Mouse (Mus musculus) CH12.LX (cell line): ENCODE results near the gene Aldh8a1. TPM values are rescaled to one million over a fixed set of nuclear protein-coding genes. Genes with fewer than 3 reads are reported as not detected.

Source experiments
- DNase-seq: peaks from one replicate; pipeline ENCODE4 v3.0.0-alpha.2; 2013; ENCODE audit errors: extremely low read depth
- H3K27ac ChIP-seq: 2 replicates; pipeline ENCODE4 v1.5.1; 2012; ENCODE audit warnings: low read depth, mild to moderate bottlenecking, control low read depth, moderate library complexity; ENCODE audit not compliant: insufficient read depth
- H3K27me3 ChIP-seq: replicated peaks from 2 replicates; pipeline ENCODE3; 2012; ENCODE audit warnings: inconsistent platforms
- H3K36me3 ChIP-seq, 2 experiments: replicated peaks in 1 of 2; 2 replicates each; pipeline versions ENCODE3 to v1.6.1; 2012; ENCODE audit warnings: inconsistent platforms in 1 of 2, low read length in 1 of 2, mild to moderate bottlenecking in 1 of 2, mixed read lengths in 1 of 2, moderate library complexity in 1 of 2; ENCODE audit not compliant: control insufficient read depth in 1 of 2, insufficient read depth in 1 of 2
- H3K4me1 ChIP-seq, 2 experiments: 2 replicates each; pipeline ENCODE4 v1.6.1; 2012; ENCODE audit warnings: inconsistent platforms in 1 of 2, moderate library complexity in 1 of 2; ENCODE audit not compliant: insufficient read depth in 2 of 2, control insufficient read depth in 1 of 2
- H3K4me2 ChIP-seq: 2 replicates; pipeline ENCODE4 v1.6.1; 2012; ENCODE audit warnings: low read depth, mild to moderate bottlenecking, control low read depth; ENCODE audit not compliant: poor library complexity, insufficient read depth, severe bottlenecking
- H3K4me3 ChIP-seq, 3 experiments: fragments of 150-350 bp in 1 of 3; sonication (generic) in 1 of 3; replicated peaks in 1 of 3; 2 replicates each; pipeline versions ENCODE3 to v1.5.1; 2011 to 2012; ENCODE audit warnings: low read depth in 2 of 3, low read length in 2 of 3, mild to moderate bottlenecking in 2 of 3, moderate library complexity in 2 of 3, control low read depth in 1 of 3, improper control_type of control experiment in 1 of 3, inconsistent platforms in 1 of 3, mixed read lengths in 1 of 3; ENCODE audit not compliant: poor library complexity in 1 of 3
- H3K79me2 ChIP-seq: replicated peaks from 2 replicates; pipeline ENCODE4 v1.6.1; 2012; ENCODE audit warnings: mild to moderate bottlenecking, moderate library complexity; ENCODE audit not compliant: control insufficient read depth, poor library complexity, insufficient read depth, severe bottlenecking; ENCODE audit errors: extremely low read depth
- H3K9ac ChIP-seq: 2 replicates; pipeline ENCODE4 v1.6.1; 2012; ENCODE audit warnings: low read depth, mild to moderate bottlenecking, control low read depth, moderate library complexity; ENCODE audit not compliant: insufficient read depth
- H3K9me3 ChIP-seq: replicated peaks from 2 replicates; pipeline ENCODE3; 2012; ENCODE audit warnings: low read length, inconsistent platforms, mixed read lengths
- BHLHE40 ChIP-seq: IDR thresholded peaks from 2 replicates; pipeline ENCODE4 v1.6.1; 2011; ENCODE audit warnings: mild to moderate bottlenecking, low read depth, low read length, improper control_type of control experiment
- CHD1 ChIP-seq: IDR thresholded peaks from 2 replicates; pipeline ENCODE4 v1.6.1; 2012; ENCODE audit warnings: low read depth, low read length, improper control_type of control experiment, inconsistent platforms
- CHD2 ChIP-seq: IDR thresholded peaks from 2 replicates; pipeline ENCODE4 v1.6.1; 2011; ENCODE audit warnings: low read length, improper control_type of control experiment
- CTCF ChIP-seq, 2 experiments: IDR thresholded peaks in 1 of 2; conservative IDR thresholded peaks in 1 of 2; 2 replicates each; pipeline ENCODE4 v1.5.1; 2011 to 2012; ENCODE audit warnings: low read depth in 2 of 2, low read length in 2 of 2, improper control_type of control experiment in 1 of 2, inconsistent platforms in 1 of 2, mild to moderate bottlenecking in 1 of 2, moderate library complexity in 1 of 2
- E2F4 ChIP-seq: IDR thresholded peaks from 2 replicates; pipeline ENCODE4 v1.6.1; 2011; ENCODE audit warnings: low read depth, low read length, improper control_type of control experiment; ENCODE audit not compliant: insufficient replicate concordance
- ELF1 ChIP-seq: IDR thresholded peaks from 2 replicates; pipeline ENCODE4 v1.6.1; 2014; ENCODE audit warnings: low read depth, mild to moderate bottlenecking, inconsistent platforms, low read length, improper control_type of control experiment
- ETS1 ChIP-seq: conservative IDR thresholded peaks from 2 replicates; pipeline ENCODE4 v1.6.1; 2012; ENCODE audit warnings: low read depth, mild to moderate bottlenecking, inconsistent platforms, low read length, improper control_type of control experiment, moderate library complexity
- GABPA ChIP-seq: IDR thresholded peaks from 2 replicates; pipeline ENCODE4 v1.6.1; 2012; ENCODE audit warnings: low read depth, low read length, improper control_type of control experiment, inconsistent platforms; ENCODE audit not compliant: insufficient replicate concordance
- HCFC1 ChIP-seq: IDR thresholded peaks from 2 replicates; pipeline ENCODE4 v1.6.1; 2012; ENCODE audit warnings: low read depth, mild to moderate bottlenecking, inconsistent platforms, low read length, improper control_type of control experiment
- IRF4 ChIP-seq: IDR thresholded peaks from 2 replicates; pipeline ENCODE4 v1.6.1; 2014; ENCODE audit warnings: low read depth, mild to moderate bottlenecking, inconsistent platforms, low read length, improper control_type of control experiment
- JUN ChIP-seq: IDR thresholded peaks from 2 replicates; pipeline ENCODE4 v1.6.1; 2011; ENCODE audit warnings: low read depth, mild to moderate bottlenecking, low read length, improper control_type of control experiment, moderate library complexity; ENCODE audit not compliant: insufficient read depth
- JUND ChIP-seq: conservative IDR thresholded peaks from 2 replicates; pipeline ENCODE4 v1.6.1; 2011; ENCODE audit warnings: low read depth, low read length, improper control_type of control experiment
- KAT2A ChIP-seq: IDR thresholded peaks from 2 replicates; pipeline ENCODE4 v1.6.1; 2012; ENCODE audit warnings: low read length, improper control_type of control experiment, inconsistent platforms; ENCODE audit not compliant: insufficient replicate concordance
- MAFK ChIP-seq: IDR thresholded peaks from 2 replicates; pipeline ENCODE4 v1.6.1; 2011; ENCODE audit warnings: low read length, improper control_type of control experiment; ENCODE audit not compliant: insufficient replicate concordance
- MEF2A ChIP-seq: IDR thresholded peaks from 2 replicates; pipeline ENCODE4 v1.6.1; 2014; ENCODE audit warnings: low read depth, mild to moderate bottlenecking, inconsistent platforms, low read length, improper control_type of control experiment, borderline replicate concordance
- MYC ChIP-seq: IDR thresholded peaks from 2 replicates; pipeline ENCODE4 v1.6.1; 2011; ENCODE audit warnings: low read depth, mild to moderate bottlenecking, improper control_type of control experiment, low read length
- NELFE ChIP-seq: IDR thresholded peaks from 2 replicates; pipeline ENCODE4 v1.6.1; 2011; ENCODE audit warnings: low read depth, low read length, improper control_type of control experiment
- NRF1 ChIP-seq: IDR thresholded peaks from 2 replicates; pipeline ENCODE4 v1.6.1; 2014; ENCODE audit warnings: low read depth, mild to moderate bottlenecking, inconsistent platforms, low read length, improper control_type of control experiment, moderate library complexity
- POLR2A ChIP-seq: IDR thresholded peaks from 2 replicates; pipeline ENCODE4 v1.6.1; 2011; ENCODE audit warnings: low read depth, mild to moderate bottlenecking, improper control_type of control experiment, low read length
- RAD21 ChIP-seq: IDR thresholded peaks from 2 replicates; pipeline ENCODE4 v1.6.1; 2011; ENCODE audit warnings: low read depth, mild to moderate bottlenecking, low read length, improper control_type of control experiment, moderate library complexity
- RCOR1 ChIP-seq: conservative IDR thresholded peaks from 2 replicates; pipeline ENCODE4 v1.6.1; 2012; ENCODE audit warnings: low read depth, mild to moderate bottlenecking, inconsistent platforms, low read length, improper control_type of control experiment
- SIN3A ChIP-seq: IDR thresholded peaks from 2 replicates; pipeline ENCODE4 v1.6.1; 2012; ENCODE audit warnings: low read length, improper control_type of control experiment, inconsistent platforms
- SMC3 ChIP-seq: IDR thresholded peaks from 2 replicates; pipeline ENCODE4 v1.6.1; 2011; ENCODE audit warnings: low read depth, low read length, improper control_type of control experiment
- TBP ChIP-seq: conservative IDR thresholded peaks from 2 replicates; pipeline ENCODE4 v1.6.1; 2011; ENCODE audit warnings: low read depth, low read length, improper control_type of control experiment
- TCF12 ChIP-seq: IDR thresholded peaks from 2 replicates; pipeline ENCODE4 v1.6.1; 2014; ENCODE audit warnings: low read depth, mild to moderate bottlenecking, inconsistent platforms, low read length, improper control_type of control experiment
- USF2 ChIP-seq: conservative IDR thresholded peaks from 2 replicates; pipeline ENCODE4 v1.6.1; 2011; ENCODE audit warnings: low read depth, low read length, improper control_type of control experiment
- ZC3H11A ChIP-seq: IDR thresholded peaks from 2 replicates; pipeline ENCODE4 v1.6.1; 2012; ENCODE audit warnings: low read depth, mild to moderate bottlenecking, inconsistent platforms, low read length, improper control_type of control experiment
- ZMIZ1 ChIP-seq: IDR thresholded peaks from 2 replicates; pipeline ENCODE4 v1.6.1; 2012; ENCODE audit warnings: low read depth, mild to moderate bottlenecking, inconsistent platforms, low read length, improper control_type of control experiment
- dilution Hi-C: fragments of 300-500 bp; cut with MboI; formaldehyde crosslinking; loops from 2 replicates; pipeline ENCODE4 v1.14.3; 2020; ENCODE audit warnings: low sequenced_read_pairs; ENCODE audit not compliant: extremely low pct_unique_long_range_greater_than_20kb, extremely low pct_ligation_motif_present
- in situ Hi-C: fragments of 300-500 bp; cut with MboI; formaldehyde crosslinking; loops from 3 replicates; pipeline ENCODE4 v1.14.3; 2019; ENCODE audit warnings: low sequenced_read_pairs, low pct_ligation_motif_present, low pct_unique_long_range_greater_than_20kb, mixed read lengths
- polyA plus RNA-seq: library from polyadenylated mRNA; unstranded; fragments of >175 nt; gene quantifications from 2 replicates; pipeline ENCODE4 v1.2.1, GENCODE M21; 2012; ENCODE audit warnings: low read depth; ENCODE audit not compliant: insufficient read length
- total RNA-seq, 2 experiments: library from RNA; depleted of rRNA; stranded (reverse); fragments of 300-350 nt in 1 of 2; fragments of >200 nt in 1 of 2; gene quantifications; 2 replicates each; pipeline ENCODE4 v1.2.3; 2012 to 2014

Gene Aldh8a1
- total and polyA plus RNA-seq, 3 experiments: 0.08 to 0.11 TPM; not detected in 1

GRCm38 (mm10) chr10:21441690-21442089 is 64.6 kb downstream of the Aldh8a1 start:
- H3K27me3 ChIP-seq: no peaks in the 10 kb centered on the region
- DNase-seq: no peak
- no peak overlapping the region for H3K27ac ChIP-seq
- H3K79me2 ChIP-seq: no peaks in the 10 kb centered on the region
- H3K4me1 ChIP-seq: peaks cover 6 to 23% of the 10 kb centered on the region in 2 experiments
- no peak overlapping the region for H3K4me2 ChIP-seq
- in situ Hi-C loops: loop anchor here (10.0 kb wide), 1 partner anchor 47 kb away; no protein-coding TSS in a partner anchor
- H3K4me3 ChIP-seq: no peak overlapping the region
- H3K9me3 ChIP-seq: no peaks in the 10 kb centered on the region
- no peak overlapping the region for H3K9ac ChIP-seq
- no peaks in the 10 kb centered on the region for H3K36me3 ChIP-seq
- dilution Hi-C loops: no loop called here
- TF ChIP-seq CTCF (conservative IDR thresholded peaks at IDR 0.05 in 1 of 2, IDR thresholded peaks at IDR 0.05 in 1 of 2; ENCODE audit: low read depth in 2 of 2, low read length in 2 of 2) (no peak), POLR2A (no peak), MEF2A (no peak), RAD21 (no peak), ELF1 (no peak), CHD1 (no peak), TBP (no peak), ZC3H11A (no peak), NELFE (no peak), IRF4 (no peak), KAT2A (no peak), GABPA (no peak), BHLHE40 (no peak), SMC3 (no peak), JUN (no peak), SIN3A (no peak), MAFK (no peak)

GRCm38 (mm10) chr10:21443646-21444324 is 66.7 kb downstream of the Aldh8a1 start:
- Histone ChIP-seq H3K9ac (no peak overlapping the region), H3K4me2 (no peak overlapping the region), H3K27me3 (no peaks in the 10 kb centered on the region), H3K9me3 (no peaks in the 10 kb centered on the region), H3K27ac (no peak overlapping the region), H3K4me3 (no peak overlapping the region), H3K36me3 (no peaks in the 10 kb centered on the region), H3K79me2 (no peaks in the 10 kb centered on the region), H3K4me1 (peaks cover 10 to 43% of the 10 kb centered on the region in 2 experiments)
- no peak for DNase-seq
- TF ChIP-seq MEF2A: no peak
- no peak for TF ChIP-seq ETS1
- TF ChIP-seq TBP: no peak
- TF ChIP-seq TCF12: no peak
- TF ChIP-seq NRF1: no peak
- no peak for TF ChIP-seq MYC
- no peak for TF ChIP-seq CTCF (conservative IDR thresholded peaks at IDR 0.05 in 1 of 2, IDR thresholded peaks at IDR 0.05 in 1 of 2; ENCODE audit: low read depth in 2 of 2, low read length in 2 of 2)
- TF ChIP-seq IRF4: no peak
- no peak for TF ChIP-seq RCOR1
- no peak for TF ChIP-seq E2F4
- no peak for TF ChIP-seq SMC3
- no peak for TF ChIP-seq JUND
- no peak for TF ChIP-seq USF2
- no peak for TF ChIP-seq BHLHE40
- no peak for TF ChIP-seq RAD21
- TF ChIP-seq MAFK: no peak
- no peak for TF ChIP-seq HCFC1
- TF ChIP-seq ZMIZ1: no peak
- no peak for TF ChIP-seq JUN
- TF ChIP-seq CHD2: no peak
- in situ Hi-C loops: loop anchor here (10.0 kb wide), 1 partner anchor 49 kb away; no protein-coding TSS in a partner anchor
- dilution Hi-C loops: no loop called here
